Mouse (Mus musculus) kidney, adult 2 months (tissue): Measurements from ENCODE around the gene Atp2b1. TPM values are rescaled to one million over a fixed set of nuclear protein-coding genes. Genes with fewer than 3 reads are reported as not detected.

Experiments
- DNase-seq: peaks from one replicate; pipeline ENCODE4 v3.0.0; 2021
- H3K27ac ChIP-seq: fragments of 200-500 bp; 2 replicates; pipeline ENCODE4 v1.5.1; 2012; ENCODE audit warnings: low read depth, low read length, control low read depth, inconsistent platforms; ENCODE audit not compliant: insufficient read depth
- H3K27me3 ChIP-seq: fragments of 200-500 bp; replicated peaks from 2 replicates; pipeline ENCODE4 v1.6.1; 2012; ENCODE audit warnings: mild to moderate bottlenecking, moderate library complexity, low read length, inconsistent platforms; ENCODE audit not compliant: control insufficient read depth, insufficient read depth
- H3K36me3 ChIP-seq: fragments of 200-500 bp; 2 replicates; pipeline ENCODE4 v1.6.1; 2012; ENCODE audit warnings: mild to moderate bottlenecking, moderate library complexity, low read length, inconsistent platforms; ENCODE audit not compliant: control insufficient read depth, insufficient read depth
- H3K4me1 ChIP-seq: fragments of 200-500 bp; 2 replicates; pipeline ENCODE4 v1.6.1; 2011; ENCODE audit warnings: low read length; ENCODE audit not compliant: control insufficient read depth, insufficient read depth
- H3K4me3 ChIP-seq: fragments of 200-500 bp; 2 replicates; pipeline ENCODE4 v1.5.1; 2011; ENCODE audit warnings: mild to moderate bottlenecking, low read depth, low read length, control low read depth; ENCODE audit not compliant: insufficient read depth
- CTCF ChIP-seq: fragments of 200-500 bp; conservative IDR thresholded peaks from 2 replicates; pipeline ENCODE4 v1.5.1; 2011; ENCODE audit warnings: low read depth, mild to moderate bottlenecking, control low read depth, low read length, moderate library complexity, mixed read lengths; ENCODE audit not compliant: insufficient read depth, insufficient read length
- POLR2A ChIP-seq: fragments of 200-500 bp; IDR thresholded peaks from one replicate; pipeline ENCODE4 v1.6.1; 2011; ENCODE audit warnings: low read depth, low read length, control low read depth
- WGBS: fragments of 180-500 bp; shearing (Covaris S2); methylation state at CpG from one replicate; pipeline ENCODE4 v1.1.7; 2018; 5-methylcytosine and 5-hydroxymethylcytosine counted together
- polyA plus RNA-seq: library from polyadenylated mRNA; depleted of rRNA; stranded (reverse); fragments of >200 nt; gene quantifications from 2 replicates; pipeline ENCODE4 v1.2.3, GENCODE M21; 2012

The Atp2b1 gene
- polyA plus RNA-seq, 1 experiment = 13.3 TPM

DNA sequence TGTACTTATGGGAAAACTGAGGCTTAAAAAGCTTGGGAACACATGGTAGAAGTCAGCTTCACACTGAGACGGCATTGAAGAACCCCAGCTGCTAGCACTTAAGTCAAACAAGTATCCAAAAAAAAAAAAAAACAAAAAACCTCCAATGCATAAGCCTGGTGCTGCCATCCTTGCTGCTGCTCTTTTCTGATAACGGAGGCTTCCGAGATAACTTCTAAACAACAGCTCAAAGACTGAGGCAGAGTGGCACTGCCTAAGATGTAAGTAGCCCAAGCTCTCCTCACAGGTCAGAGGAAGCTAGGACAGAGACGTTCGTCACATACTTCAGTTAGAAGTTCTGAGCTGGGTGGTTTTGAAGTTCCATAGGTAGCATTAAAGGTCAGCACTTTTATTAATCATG lies 113.3 kb downstream of the Atp2b1 start:
- Histone ChIP-seq H3K36me3 (peaks cover 1% of the 10 kb centered on the region; the same call in 1 of the 2 replicates), H3K4me3 (no peak overlapping the region), H3K4me1 (no peaks in the 10 kb centered on the region), H3K27ac (no peak overlapping the region), H3K27me3 (no peaks in the 10 kb centered on the region)
- TF ChIP-seq POLR2A (no peak), CTCF (no peak)
- 89% methylated on average over 5 of the region's 5 CpGs for WGBS
- no peak for DNase-seq

DNA sequence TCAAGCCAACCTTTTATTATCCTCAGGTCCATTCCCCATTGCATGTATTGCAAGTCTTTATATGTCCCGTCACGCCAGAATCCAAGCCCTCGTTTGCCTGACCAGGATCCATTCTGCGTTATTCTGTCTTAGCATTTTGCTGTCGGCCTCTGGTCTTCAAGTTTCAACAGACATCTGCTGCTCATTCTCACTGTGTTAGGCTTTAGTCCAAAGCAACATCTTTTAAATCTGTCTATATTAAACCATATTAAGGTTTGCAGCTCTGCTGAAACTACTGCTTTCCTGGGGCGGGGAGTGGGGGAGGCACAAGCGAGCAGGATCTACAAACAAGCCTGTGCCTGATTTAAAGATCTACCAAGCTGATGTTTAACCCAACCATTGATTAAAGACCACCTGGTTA lies 115.6 kb downstream of the Atp2b1 start:
- no peak for TF ChIP-seq CTCF
- TF ChIP-seq POLR2A = no peak
- 88% methylated on average over 7 of the region's 7 CpGs for WGBS
- Histone ChIP-seq H3K4me3 (no peak overlapping the region), H3K36me3 (no peaks in the 10 kb centered on the region), H3K27ac (no peak overlapping the region), H3K4me1 (peaks cover 9% of the 10 kb centered on the region; the same call in 1 of the 2 replicates), H3K27me3 (no peaks in the 10 kb centered on the region)
- DNase-seq = no peak

GRCm38 (mm10) chr10:99033830-99034828 lies 119.9 kb downstream of the Atp2b1 start:
- TF ChIP-seq POLR2A = no peak
- no peak for TF ChIP-seq CTCF
- Histone ChIP-seq H3K4me3 (no peak overlapping the region), H3K36me3 (no peaks in the 10 kb centered on the region), H3K27ac (peak overlapping the region; percentile 60; the same call in 1 of the 2 replicates), H3K4me1 (peaks cover 21% of the 10 kb centered on the region), H3K27me3 (no peaks in the 10 kb centered on the region)
- 87% methylated on average over 15 of the region's 15 CpGs for WGBS
- DNase-seq = peak; percentile 49

DNA sequence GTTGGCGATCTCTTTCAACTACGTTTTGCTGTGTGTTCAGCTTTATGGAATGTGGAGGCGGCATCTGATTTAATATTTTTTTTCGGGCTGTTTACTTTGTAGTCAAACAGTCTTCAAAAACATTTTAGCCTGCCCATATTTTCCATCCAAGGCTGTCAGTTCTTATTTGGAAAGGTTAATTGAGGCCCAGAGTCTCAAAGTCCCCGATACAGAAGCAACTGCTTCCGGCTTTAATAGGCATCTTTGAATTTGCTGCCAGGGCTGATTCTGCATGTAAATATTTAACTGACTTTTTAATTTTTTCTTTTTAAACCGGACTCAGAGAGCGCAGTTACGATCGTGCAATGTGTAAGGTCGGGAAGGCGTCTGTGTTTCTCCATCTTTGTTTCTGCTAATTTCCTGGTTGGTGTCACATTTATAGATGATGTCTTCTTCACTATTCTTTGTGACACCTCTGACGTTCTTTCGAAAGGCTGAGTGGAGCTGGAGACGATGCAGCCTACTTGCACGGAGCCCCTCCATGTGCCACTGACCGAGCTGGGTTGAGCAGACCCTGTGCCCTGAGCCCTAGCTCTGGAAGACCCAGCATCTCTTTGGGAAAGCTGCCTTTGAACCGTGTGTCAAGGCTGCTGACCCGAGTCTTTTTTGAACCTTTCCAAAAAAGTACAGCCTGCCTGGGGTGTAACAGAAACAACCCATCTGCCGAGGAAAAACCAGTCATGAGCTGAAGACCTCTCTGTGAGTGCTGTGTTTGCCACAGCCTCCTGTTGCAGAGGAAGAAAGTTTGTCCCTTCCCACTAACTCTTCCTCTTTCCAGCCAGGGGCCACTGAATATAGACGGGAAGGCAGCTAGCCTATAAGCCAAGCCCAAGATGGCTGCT lies 123.2 kb downstream of the Atp2b1 start:
- TF ChIP-seq POLR2A (no peak), CTCF (no peak)
- H3K36me3 ChIP-seq = no peaks in the 10 kb centered on the region
- WGBS = 34% methylated on average over 21 of the region's 21 CpGs
- H3K4me3 ChIP-seq = no peak overlapping the region
- peaks cover 21% of the 10 kb centered on the region for H3K4me1 ChIP-seq
- peak; percentile 67 for DNase-seq
- H3K27ac ChIP-seq = peak overlapping the region; percentile 98
- no peaks in the 10 kb centered on the region for H3K27me3 ChIP-seq

DNA sequence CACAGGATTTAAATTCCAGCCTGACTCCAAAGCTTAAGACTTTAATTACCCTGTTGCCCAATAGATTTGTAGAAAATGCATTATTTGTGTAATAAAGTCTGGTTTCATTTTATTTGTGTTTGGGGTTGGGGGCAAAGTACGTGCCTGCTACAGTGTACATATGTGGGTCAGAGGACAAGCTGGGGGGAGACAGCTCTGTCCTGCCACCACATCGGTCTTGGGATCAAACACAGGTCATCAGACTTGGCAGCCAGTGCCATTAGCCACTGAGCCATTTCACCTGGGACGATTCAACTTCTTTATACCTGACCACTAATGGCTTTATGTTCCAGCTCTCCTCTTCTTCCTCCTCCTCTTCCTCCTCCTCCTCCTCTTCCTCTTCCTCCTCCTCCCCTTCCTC lies 124.7 kb downstream of the Atp2b1 start:
- TF ChIP-seq CTCF = no peak
- no peak for TF ChIP-seq POLR2A
- Histone ChIP-seq H3K27me3 (no peaks in the 10 kb centered on the region), H3K4me3 (no peak overlapping the region), H3K27ac (no peak overlapping the region), H3K36me3 (no peaks in the 10 kb centered on the region), H3K4me1 (peaks cover 17% of the 10 kb centered on the region)
- 47% methylated on average over 3 of the region's 3 CpGs for WGBS
- DNase-seq = no peak

DNA sequence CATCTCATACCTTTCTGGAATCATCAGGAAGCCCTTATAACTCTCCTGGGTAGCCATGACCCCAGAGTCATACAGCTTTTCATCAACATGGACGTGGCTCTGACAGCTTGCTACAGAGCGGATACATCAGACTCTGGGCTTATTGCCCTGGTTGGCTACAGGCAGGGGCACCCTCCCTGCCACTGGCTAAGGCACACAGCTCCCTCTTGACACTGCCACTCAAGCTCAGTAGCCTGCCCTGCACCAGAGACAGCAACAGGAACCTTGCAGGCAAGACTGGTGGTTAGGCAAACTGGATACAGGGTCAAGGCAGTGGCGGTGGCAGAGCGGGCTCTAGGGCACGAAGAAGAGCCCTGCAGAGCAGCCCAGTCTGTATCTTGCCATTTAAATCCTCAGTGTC lies 126.0 kb downstream of the Atp2b1 start:
- Histone ChIP-seq H3K4me1 (peaks cover 12% of the 10 kb centered on the region), H3K27ac (no peak overlapping the region), H3K36me3 (no peaks in the 10 kb centered on the region), H3K4me3 (no peak overlapping the region), H3K27me3 (no peaks in the 10 kb centered on the region)
- no peak for DNase-seq
- TF ChIP-seq CTCF (no peak), POLR2A (no peak)
- 94% methylated on average over 5 of the region's 5 CpGs for WGBS
